Mouse (Mus musculus) lung, adult 2 months (tissue): ENCODE results near the gene Tmem82. TPM values are rescaled to one million over a fixed set of nuclear protein-coding genes. Genes with fewer than 3 reads are reported as not detected.
A peak's percentile ranks its signal among the peaks of the same experiment; 100 is the strongest.

Experiments
- DNase-seq: peaks from one replicate; pipeline ENCODE4 v3.0.0; 2022
- H3K4me1 ChIP-seq: fragments of 200-500 bp; 2 replicates; pipeline ENCODE4 v1.6.1; 2011; ENCODE audit warnings: low read length; ENCODE audit not compliant: control insufficient read depth, insufficient read depth
- H3K4me3 ChIP-seq: fragments of 200-500 bp; replicated peaks from 2 replicates; pipeline ENCODE3; 2011; ENCODE audit warnings: low read depth, mild to moderate bottlenecking, control low read depth, low read length; ENCODE audit errors: extremely low read depth
- CTCF ChIP-seq: fragments of 200-500 bp; IDR thresholded peaks from 2 replicates; pipeline ENCODE4 v1.5.1; 2011; ENCODE audit warnings: mild to moderate bottlenecking, low read length, control low read depth; ENCODE audit not compliant: insufficient read depth
- POLR2A ChIP-seq: fragments of 200-500 bp; IDR thresholded peaks from 2 replicates; pipeline ENCODE4 v1.6.1; 2011; ENCODE audit warnings: low read depth, mild to moderate bottlenecking, control low read depth, low read length, borderline replicate concordance; ENCODE audit errors: extremely low read depth
- WGBS: fragments of 180-500 bp; shearing (Covaris S2); methylation state at CpG from one replicate; pipeline ENCODE4 v1.1.7; 2018; 5-methylcytosine and 5-hydroxymethylcytosine counted together
- polyA plus RNA-seq: library from polyadenylated mRNA; depleted of rRNA; stranded (reverse); fragments of >200 nt; gene quantifications from 2 replicates; pipeline ENCODE4 v1.2.3, GENCODE M21; 2012

Tmem82 gene
- polyA plus RNA-seq, 1 experiment = 5.1 TPM

GRCm38 (mm10) chr4:141591547-141591946 is 26.9 kb downstream of the Tmem82 start:
- Histone ChIP-seq H3K4me3 (no peak overlapping the region), H3K4me1 (no peaks in the 10 kb centered on the region)
- WGBS = 16% methylated on average over 3 of the region's 3 CpGs
- peak; percentile 43 for DNase-seq
- TF ChIP-seq CTCF (peak; percentile 67), POLR2A (no peak)

GRCm38 (mm10) chr4:141583919-141584318 is 34.5 kb downstream of the Tmem82 start:
- TF ChIP-seq CTCF = no peak
- no peak for TF ChIP-seq POLR2A
- Histone ChIP-seq H3K4me1 (no peaks in the 10 kb centered on the region), H3K4me3 (no peak overlapping the region)
- 85% methylated on average over 8 of the region's 8 CpGs for WGBS
- no peak for DNase-seq

GRCm38 (mm10) chr4:141581051-141581450 is 37.4 kb downstream of the Tmem82 start:
- TF ChIP-seq POLR2A = no peak
- no peak for TF ChIP-seq CTCF
- H3K4me1 ChIP-seq = no peaks in the 10 kb centered on the region
- WGBS = 92% methylated on average over 13 of the region's 13 CpGs
- no peak for DNase-seq
- H3K4me3 ChIP-seq = no peak overlapping the region

- TF ChIP-seq CTCF (no peak), POLR2A (no peak)
- WGBS = 22% methylated on average over 3 of the region's 3 CpGs
- 0 out of 2 replicates have a peak, but pooled peaks cover 3% of the 10 kb centered on the region for H3K4me1 ChIP-seq
- DNase-seq = no peak
- no peak overlapping the region for H3K4me3 ChIP-seq
Observed at GRCm38 (mm10) chr4:141578833-141579232, 39.6 kb downstream of the Tmem82 start.

- TF ChIP-seq POLR2A (no peak), CTCF (no peak)
- Histone ChIP-seq H3K4me1 (peaks cover 8% of the 10 kb centered on the region; the same call in 1 of the 2 replicates), H3K4me3 (no peak overlapping the region)
- no peak for DNase-seq
- WGBS = 96% methylated on average over 7 of the region's 7 CpGs
Observed at GRCm38 (mm10) chr4:141576877-141577276, 41.6 kb downstream of the Tmem82 start.

- peaks cover 8% of the 10 kb centered on the region; the same call in 1 of the 2 replicates for H3K4me1 ChIP-seq
- WGBS = 83% methylated on average over 11 of the region's 11 CpGs
- H3K4me3 ChIP-seq = no peak overlapping the region
- no peak for TF ChIP-seq POLR2A
- no peak for TF ChIP-seq CTCF
- DNase-seq = no peak
Observed at GRCm38 (mm10) chr4:141576404-141576803, 42.0 kb downstream of the Tmem82 start.

- Histone ChIP-seq H3K4me1 (peaks cover 16% of the 10 kb centered on the region), H3K4me3 (no peak overlapping the region)
- WGBS = 30% methylated on average over 27 of the region's 27 CpGs
- TF ChIP-seq CTCF (peak; percentile 96), POLR2A (no peak)
- peak; percentile 89 for DNase-seq
Observed at GRCm38 (mm10) chr4:141574789-141575702, 43.4 kb downstream of the Tmem82 start.

- Histone ChIP-seq H3K4me3 (no peak overlapping the region), H3K4me1 (peaks cover 22% of the 10 kb centered on the region)
- peak; percentile 14; the same call in 1 of the 2 replicates for TF ChIP-seq POLR2A
- no peak for TF ChIP-seq CTCF
- DNase-seq = peak; percentile 62
- 28% methylated on average over 6 of the region's 6 CpGs for WGBS
Observed at GRCm38 (mm10) chr4:141573359-141573966, 45.0 kb downstream of the Tmem82 start.

- DNase-seq = peak; percentile 44
- WGBS = 59% methylated on average over 7 of the region's 7 CpGs
- no peak overlapping the region for H3K4me3 ChIP-seq
- TF ChIP-seq POLR2A = no peak
- TF ChIP-seq CTCF = no peak
- H3K4me1 ChIP-seq = peaks cover 22% of the 10 kb centered on the region
Observed at GRCm38 (mm10) chr4:141572668-141573358, 45.6 kb downstream of the Tmem82 start.
